Mouse (Mus musculus) gastrocnemius, adult 2 months (tissue): ENCODE measurements around the gene Hoxc6. TPM values are rescaled to one million over a fixed set of nuclear protein-coding genes. Genes with fewer than 3 reads are reported as not detected.

ENCODE experiments used
- DNase-seq: peaks from one replicate; pipeline ENCODE4 v3.0.0; 2022
- H3K27ac ChIP-seq: fragments of 200-600 bp; 2 replicates; pipeline ENCODE4 v1.8.1; 2022; ENCODE audit warnings: mild to moderate bottlenecking
- H3K4me3 ChIP-seq: fragments of 200-600 bp; 2 replicates; pipeline ENCODE4 v1.8.1; 2022; ENCODE audit warnings: mild to moderate bottlenecking, moderate library complexity
- CTCF ChIP-seq: fragments of 200-600 bp; IDR thresholded peaks from 2 replicates; pipeline ENCODE4 v1.8.1; 2022; ENCODE audit warnings: antibody characterized with exemption, mild to moderate bottlenecking, moderate library complexity
- intact Hi-C: fragments of 180-260 bp; cut with DNase I; formaldehyde crosslinking; loops from one replicate; pipeline ENCODE4 v1.15.1; 2025
- total RNA-seq, 2 experiments: library from RNA; stranded (reverse); gene quantifications; 2 replicates each; pipeline ENCODE4 v1.2.3; 2021

The Hoxc6 gene
- total RNA-seq, 2 experiments from 2014 or later: 8.1 to 8.6 TPM

GRCm38 (mm10) chr15:102963259-102963658 is 34.8 kb upstream of the Hoxc6 start:
- H3K4me3 ChIP-seq: peak overlapping the region; percentile 93
- DNase-seq: peak; percentile 62
- H3K27ac ChIP-seq: peak overlapping the region; percentile 99
- intact Hi-C loops: no loop called here
- no peak for TF ChIP-seq CTCF

DNA sequence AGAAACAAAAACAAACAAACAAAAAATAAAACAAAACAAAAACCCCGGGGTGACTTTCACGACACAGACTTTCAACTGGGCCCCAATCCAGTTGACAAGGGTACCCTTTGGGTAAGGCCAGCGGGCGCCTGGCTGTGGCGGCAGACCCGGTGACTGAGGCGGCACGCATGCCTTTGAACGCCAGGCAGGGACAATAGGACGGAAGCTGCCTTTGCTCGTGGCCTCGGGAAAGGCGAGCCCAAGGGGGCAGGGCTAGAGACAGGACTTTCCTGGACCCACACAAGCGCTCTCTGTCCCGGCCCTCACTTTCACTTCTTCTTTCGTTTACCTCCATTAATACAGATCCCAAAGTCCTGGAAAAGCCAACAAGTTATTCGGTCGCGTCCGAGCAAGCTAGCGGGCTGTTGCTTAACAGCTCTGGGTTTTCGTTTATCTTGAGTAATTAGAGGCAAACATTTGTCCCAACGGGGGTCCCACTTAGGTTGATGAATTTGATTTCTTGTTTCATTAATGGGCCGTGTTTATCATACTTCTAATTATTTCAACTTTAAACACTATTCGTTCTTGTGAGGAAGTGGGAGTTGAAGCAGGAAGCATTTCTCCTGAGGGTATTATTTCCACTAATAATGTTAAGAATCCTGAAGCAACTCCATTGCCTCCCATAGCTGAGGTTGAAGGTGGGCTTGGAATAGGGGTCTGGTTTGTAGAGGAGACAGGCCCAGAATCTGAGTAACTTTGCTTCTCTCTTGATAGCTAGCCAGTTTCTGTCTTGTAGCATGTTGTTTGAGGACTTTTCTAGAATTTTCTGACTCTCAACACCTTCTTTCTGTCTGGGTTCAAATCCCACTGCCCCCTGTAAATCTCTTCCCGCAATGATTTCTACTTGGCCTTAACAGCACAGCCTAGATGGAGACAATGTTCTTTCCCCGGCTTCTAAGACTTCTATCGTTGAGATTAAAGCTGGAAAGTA is 34.1 kb upstream of the Hoxc6 start:
- intact Hi-C loops: no loop called here
- peak overlapping the region; percentile 99 for H3K27ac ChIP-seq
- no peak for TF ChIP-seq CTCF
- peak; percentile 87 for DNase-seq
- peak overlapping the region; percentile 93 for H3K4me3 ChIP-seq

- peak; percentile 51 for DNase-seq
- H3K27ac ChIP-seq: peak overlapping the region; percentile 99
- TF ChIP-seq CTCF: 0 out of 2 replicates have a peak, but pooled peaks have one; percentile 1
- peak overlapping the region; percentile 93 for H3K4me3 ChIP-seq
- intact Hi-C loops: loop anchor here (5.0 kb wide), 1 partner anchor 342 kb away; no protein-coding TSS in a partner anchor
Measured at GRCm38 (mm10) chr15:102965003-102965891, 32.8 kb upstream of the Hoxc6 start.

DNA sequence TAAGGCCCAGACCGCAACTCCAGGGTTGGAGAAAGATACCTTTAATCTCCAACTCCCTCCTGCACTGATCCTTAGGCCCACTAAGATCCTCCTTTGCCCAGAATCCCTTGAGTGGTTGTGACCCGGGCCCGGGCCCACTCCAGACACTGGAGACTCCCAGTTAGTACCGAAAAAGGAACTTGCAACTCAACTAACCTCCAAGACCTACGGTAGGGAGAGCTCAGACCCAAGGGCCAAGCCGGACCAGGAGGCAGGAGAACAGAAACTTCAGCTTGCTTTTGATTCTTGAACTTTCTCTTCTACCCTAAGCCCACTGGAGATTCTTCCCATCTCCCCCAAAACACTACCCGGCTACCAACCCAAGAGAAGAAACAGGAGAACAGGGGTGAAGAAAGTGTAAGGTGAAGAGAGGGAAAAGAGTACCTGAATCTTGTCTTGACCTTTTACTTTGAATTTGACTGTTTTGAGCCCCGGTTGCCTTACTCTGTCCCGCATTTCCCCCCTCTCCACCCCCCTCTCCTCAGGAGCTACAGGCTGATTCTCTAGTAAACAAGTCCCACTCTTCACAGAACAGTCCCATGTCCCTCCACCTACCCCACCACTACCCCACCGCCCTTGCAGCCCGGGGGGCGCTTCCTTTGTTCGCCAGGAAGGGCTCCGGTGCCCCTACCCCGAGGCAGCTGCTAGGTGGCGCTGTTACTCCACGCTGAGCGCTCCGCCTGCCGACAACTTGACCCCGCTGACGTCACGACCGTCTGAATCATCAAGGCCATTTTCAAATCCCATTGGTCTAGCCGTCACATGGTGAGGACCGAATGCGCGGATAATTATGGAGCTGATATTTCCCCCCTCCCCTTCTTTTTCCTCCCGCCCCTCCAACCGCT is 31.9 kb upstream of the Hoxc6 start:
- intact Hi-C loops: loop anchor here (1.0 to 5.0 kb wide), 3 partner anchors 15 to 341 kb away; no protein-coding TSS in a partner anchor
- DNase-seq: peak; percentile 98
- H3K27ac ChIP-seq: peak overlapping the region; percentile 99
- peak; percentile 93 for TF ChIP-seq CTCF
- H3K4me3 ChIP-seq: peak overlapping the region; percentile 93

DNA sequence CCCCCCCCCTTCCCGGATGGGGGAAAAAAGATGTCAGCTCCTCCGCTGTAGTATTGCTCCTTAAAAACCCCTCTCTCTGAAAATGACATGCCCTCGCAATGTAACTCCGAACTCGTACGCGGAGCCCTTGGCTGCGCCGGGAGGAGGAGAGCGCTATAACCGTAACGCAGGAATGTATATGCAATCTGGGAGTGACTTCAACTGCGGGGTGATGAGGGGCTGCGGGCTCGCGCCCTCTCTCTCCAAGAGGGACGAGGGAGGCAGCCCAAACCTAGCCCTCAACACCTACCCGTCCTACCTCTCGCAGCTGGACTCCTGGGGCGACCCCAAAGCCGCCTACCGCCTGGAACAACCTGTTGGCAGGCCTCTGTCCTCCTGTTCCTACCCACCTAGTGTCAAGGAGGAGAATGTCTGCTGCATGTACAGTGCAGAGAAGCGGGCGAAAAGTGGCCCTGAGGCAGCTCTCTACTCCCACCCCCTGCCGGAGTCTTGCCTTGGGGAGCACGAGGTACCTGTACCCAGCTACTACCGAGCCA is 31.2 kb upstream of the Hoxc6 start, which contains the start of gene Hoxc10:
Gene Hoxc10 (plus strand): TSS at position 21 of the 536 bp plus-strand sequence.
- Histone ChIP-seq H3K27ac (peak within 1 kb of the TSS; percentile 99), H3K4me3 (peak within 1 kb of the TSS; percentile 93)
- peak; percentile 11; the same call in 1 of the 2 replicates for TF ChIP-seq CTCF
- intact Hi-C loops: loop anchor here (1.0 to 5.0 kb wide), 3 partner anchors 14 to 340 kb away; no protein-coding TSS in a partner anchor
- peak; percentile 69 for DNase-seq

DNA sequence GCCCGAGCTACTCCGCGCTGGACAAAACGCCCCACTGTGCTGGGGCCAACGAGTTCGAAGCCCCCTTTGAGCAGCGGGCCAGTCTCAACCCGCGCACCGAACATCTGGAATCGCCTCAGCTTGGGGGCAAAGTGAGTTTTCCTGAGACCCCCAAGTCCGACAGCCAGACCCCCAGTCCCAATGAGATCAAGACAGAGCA is 30.8 kb upstream of the Hoxc6 start, which contains the start of gene Hoxc5:
Gene Hoxc5 (plus strand): TSS at position 132 of the 199 bp plus-strand sequence.
- DNase-seq: no peak
- TF ChIP-seq CTCF: no peak
- peak within 1 kb of the TSS; percentile 93 for H3K4me3 ChIP-seq
- intact Hi-C loops: loop anchor here (2.0 to 5.0 kb wide), 2 partner anchors 14 to 340 kb away; no protein-coding TSS in a partner anchor
- peak within 1 kb of the TSS; percentile 99 for H3K27ac ChIP-seq

DNA sequence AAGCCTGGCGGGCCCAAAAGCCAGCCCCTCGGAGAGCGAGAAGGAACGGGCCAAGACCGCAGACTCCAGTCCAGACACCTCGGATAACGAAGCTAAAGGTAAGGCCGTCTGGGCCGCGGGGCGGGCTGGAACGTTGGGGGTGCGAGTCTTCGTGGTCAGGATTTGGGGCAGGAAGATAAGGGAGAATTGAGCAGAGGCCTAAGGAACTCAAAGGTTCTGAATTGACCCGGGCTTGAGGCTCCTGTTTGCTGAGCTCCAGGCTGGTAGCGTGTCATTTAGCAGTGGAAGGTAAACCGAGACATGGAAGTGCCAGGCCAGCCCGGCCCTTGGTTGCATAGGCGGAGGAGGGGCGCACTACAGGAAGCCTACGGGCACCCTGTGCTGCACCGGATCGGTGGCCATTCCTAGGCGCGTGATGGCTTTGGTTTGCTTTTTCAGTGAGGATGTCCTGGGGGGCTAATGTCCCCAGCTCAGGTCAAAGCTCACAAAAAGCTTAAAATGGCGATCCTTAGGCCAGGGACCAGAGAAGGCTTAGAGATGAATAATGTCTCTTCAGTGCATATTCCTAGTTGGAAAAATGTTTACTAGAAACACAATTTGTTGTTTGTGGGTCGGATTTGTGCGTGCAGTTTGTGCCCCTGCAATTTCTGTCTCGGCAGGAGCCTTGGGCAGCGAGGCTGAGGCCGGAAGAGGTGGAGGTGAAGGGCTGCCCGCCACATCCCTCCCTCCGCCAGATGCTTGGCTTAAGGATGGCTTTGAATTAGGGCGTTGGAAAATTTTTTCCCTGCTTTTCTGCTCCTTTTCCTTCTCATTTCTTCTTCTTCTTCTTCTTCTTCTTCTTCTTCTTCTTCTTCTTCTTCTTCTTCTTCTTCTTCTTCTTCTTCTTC is 30.3 kb upstream of the Hoxc6 start:
- Histone ChIP-seq H3K4me3 (peak overlapping the region; percentile 93), H3K27ac (peak overlapping the region; percentile 99)
- DNase-seq: peak; percentile 69
- TF ChIP-seq CTCF: no peak
- intact Hi-C loops: loop anchor here (2.0 to 5.0 kb wide), 2 partner anchors 13 to 340 kb away; no protein-coding TSS in a partner anchor

DNA sequence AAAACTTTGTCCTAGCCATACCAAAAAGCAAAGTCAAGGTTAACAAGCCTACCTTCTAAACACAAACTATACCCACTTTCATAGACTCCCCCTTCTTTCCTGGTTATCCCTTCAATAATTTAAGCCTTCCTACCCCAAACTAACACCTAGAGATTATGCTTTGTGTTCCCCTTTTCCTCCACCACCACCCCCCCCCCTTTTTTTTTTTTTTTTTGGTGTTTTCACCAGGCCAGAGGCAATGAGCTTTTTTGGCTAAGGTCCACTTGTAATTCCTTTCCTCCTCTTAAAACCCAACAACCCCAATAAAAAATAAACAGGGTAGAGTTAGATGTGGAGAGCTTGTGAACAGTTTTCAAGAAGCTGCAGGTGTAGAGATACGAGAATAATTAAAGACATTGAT is 28.8 kb upstream of the Hoxc6 start:
- peak overlapping the region; percentile 93 for H3K4me3 ChIP-seq
- intact Hi-C loops: loop anchor here (5.0 kb wide), 1 partner anchor 338 kb away; no protein-coding TSS in a partner anchor
- peak overlapping the region; percentile 99 for H3K27ac ChIP-seq
- no peak for TF ChIP-seq CTCF
- DNase-seq: no peak

- TF ChIP-seq CTCF: peak; percentile 52
- Histone ChIP-seq H3K4me3 (peak overlapping the region; percentile 53), H3K27ac (peak overlapping the region; percentile 99)
- intact Hi-C loops: no loop called here
- DNase-seq: peak; percentile 59
Measured at GRCm38 (mm10) chr15:102970740-102971139, 27.3 kb upstream of the Hoxc6 start.

GRCm38 (mm10) chr15:102972254-102972653 is 25.8 kb upstream of the Hoxc6 start:
- TF ChIP-seq CTCF: no peak
- peak overlapping the region; percentile 65 for H3K4me3 ChIP-seq
- H3K27ac ChIP-seq: peak overlapping the region; percentile 99
- intact Hi-C loops: no loop called here
- no peak for DNase-seq
